Mouse (Mus musculus): ENCODE results near the gene Gga3.

- TF ChIP-seq EP300 (IDR thresholded peaks at IDR 0.05; ENCODE audit: insufficient read depth, low read depth, low read length) (no peak), CTCF (IDR thresholded peaks at IDR 0.05; ENCODE audit: low read depth, low read length) (no peak), POLR2A (IDR thresholded peaks at IDR 0.05; ENCODE audit: insufficient read depth, low read length) (no peak)
These were observed 4.1 kb downstream of the Gga3 start for GRCm38 (mm10) chr11:115599722-115600121.

Measured in ES-Bruce4 (cell line).